Mouse (Mus musculus) granulocyte monocyte progenitor cell, adult 5-6 weeks (primary cell): Measurements from ENCODE around the gene Iqca. TPM values are rescaled to one million over a fixed set of nuclear protein-coding genes. Genes with fewer than 3 reads are reported as not detected.

Experiments used
- total RNA-seq, 2 experiments: library from RNA; stranded (forward) in 1 of 2; stranded (reverse) in 1 of 2; fragments of 200-712, 200-1000 nt in 1 of 2; fragments of >200 nt in 1 of 2; fragmentation: Nextera tagmentation in 1 of 2; gene quantifications; 2 replicates each; pipeline ENCODE4 v1.2.3; 2014 to 2017

Gene Iqca
- total RNA-seq, 2 experiments from 2014 or later: not detected

Other genes starting within 250 kb of the Iqca start
- gene Gbx2, start 222.2 kb downstream of the Iqca start, total RNA-seq (2014; fragmentation: Nextera tagmentation): 1.2 TPM in 1 of 2 replicates, not detected in the other
- gene Gbx2, start 222.2 kb downstream of the Iqca start, total RNA-seq (2017): 0.47 and 2.7 TPM in 2 replicates
- gene Asb18, start 138.7 kb downstream of the Iqca start, total RNA-seq (2014; fragmentation: Nextera tagmentation): not detected in 2 replicates
- gene Asb18, start 138.7 kb downstream of the Iqca start, total RNA-seq (2017): not detected in 2 replicates
- not detected in 2 replicates for gene Ackr3, start 50.6 kb upstream of the Iqca start, total RNA-seq (2014; fragmentation: Nextera tagmentation)
- gene Ackr3, start 50.6 kb upstream of the Iqca start, total RNA-seq (2017): not detected in 2 replicates